Mouse (Mus musculus): Measurements from ENCODE around the gene Cdc42ep4. TPM values are rescaled to one million over a fixed set of nuclear protein-coding genes. Genes with fewer than 3 reads are reported as not detected.

The Cdc42ep4 gene
- polyA plus RNA-seq, 1 experiment = 75.3 TPM

DNA sequence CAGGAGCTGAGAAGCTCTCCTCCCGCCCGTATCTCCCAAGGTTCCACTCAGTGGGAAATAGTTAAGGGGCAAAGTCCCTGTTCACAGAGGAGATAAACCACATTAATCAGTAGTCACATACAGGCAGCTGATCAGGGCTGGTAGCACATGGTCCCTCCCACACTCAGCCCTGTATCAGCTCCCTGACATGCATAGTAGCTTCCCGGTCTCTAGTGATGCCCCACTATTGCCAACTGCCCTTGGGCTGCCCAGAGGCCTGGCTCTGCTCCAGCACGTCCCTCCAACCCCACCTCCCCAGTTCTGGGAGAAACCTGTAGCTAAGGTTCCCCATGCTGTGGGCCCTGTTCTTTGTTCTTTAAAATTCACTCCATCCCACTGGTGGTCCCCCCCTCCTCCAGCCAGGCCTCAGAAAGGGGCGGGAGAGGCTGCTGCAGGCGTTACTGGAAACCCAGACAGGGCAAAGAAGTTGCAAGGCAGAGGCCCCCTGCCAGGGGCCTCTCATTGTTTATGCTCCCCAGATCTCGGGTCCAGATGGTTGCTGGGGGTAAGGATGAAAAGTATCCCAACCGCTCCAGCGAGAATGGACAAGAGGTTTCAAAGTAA is 1.8 kb downstream of the Cdc42ep4 start:
- DNase-seq (ENCODE audit: low read depth) = no peak

- no peak for DNase-seq (ENCODE audit: low read depth)
Measured at GRCm38 (mm10) chr11:113748797-113749521, 2.7 kb downstream of the Cdc42ep4 start.

DNA sequence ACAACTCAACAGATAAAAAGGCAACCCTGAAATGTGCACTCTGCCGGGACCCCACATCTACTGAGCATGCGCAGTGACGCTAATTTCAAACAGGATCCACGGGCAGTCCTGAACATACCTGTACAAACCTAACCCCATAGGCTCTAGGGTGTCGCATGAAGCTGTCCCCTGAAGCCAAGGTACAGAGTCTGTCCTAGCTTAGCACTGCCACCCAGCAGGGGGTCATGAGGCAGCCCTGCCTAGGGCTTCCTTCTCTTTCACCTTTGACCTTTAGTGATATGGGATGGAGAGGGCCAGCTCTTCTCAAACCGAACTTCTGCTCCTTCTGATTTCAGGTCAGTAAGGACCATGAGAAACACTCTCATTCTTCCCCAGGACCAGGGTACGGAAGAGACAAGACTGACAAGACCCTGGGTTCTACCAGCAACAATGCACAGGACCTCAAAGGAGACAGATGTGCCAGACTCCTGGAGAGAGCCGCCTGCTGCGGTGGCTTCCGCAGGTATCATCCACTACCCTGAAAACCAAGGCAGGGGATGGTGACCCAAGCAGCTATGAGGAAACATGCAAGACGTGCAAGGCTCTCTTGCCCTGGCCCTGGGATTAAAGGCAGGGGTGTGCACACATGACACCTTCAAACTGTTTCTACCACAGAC is 3.8 kb downstream of the Cdc42ep4 start:
- no peak for DNase-seq (ENCODE audit: low read depth)

- DNase-seq (ENCODE audit: low read depth) = no peak
Measured at GRCm38 (mm10) chr11:113747056-113747455, 4.6 kb downstream of the Cdc42ep4 start.

- no peak for DNase-seq (ENCODE audit: low read depth)
Measured at GRCm38 (mm10) chr11:113745961-113746360, 5.7 kb downstream of the Cdc42ep4 start.

DNA sequence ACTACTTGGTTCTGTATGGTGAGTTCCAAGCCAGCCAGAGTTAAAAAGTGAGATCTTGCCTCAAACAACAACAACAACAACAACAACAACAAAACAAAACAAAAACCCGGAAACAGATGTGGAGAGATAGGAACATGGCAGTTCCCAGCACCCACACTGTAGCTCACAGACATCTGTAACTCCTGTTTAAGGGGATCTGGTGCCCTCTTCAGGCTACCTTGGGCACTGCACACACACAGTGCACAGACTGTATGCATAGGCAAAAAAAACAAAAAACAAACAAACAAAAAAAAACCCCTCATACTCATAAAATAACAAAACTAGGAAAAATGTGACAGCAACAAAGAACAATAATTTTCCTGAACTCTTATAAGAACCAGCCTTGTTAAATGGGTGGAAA is 8.7 kb downstream of the Cdc42ep4 start:
- no peak for DNase-seq (ENCODE audit: low read depth)

GRCm38 (mm10) chr11:113740100-113740499 is 11.6 kb downstream of the Cdc42ep4 start:
- DNase-seq (ENCODE audit: low read depth) = no peak

DNA sequence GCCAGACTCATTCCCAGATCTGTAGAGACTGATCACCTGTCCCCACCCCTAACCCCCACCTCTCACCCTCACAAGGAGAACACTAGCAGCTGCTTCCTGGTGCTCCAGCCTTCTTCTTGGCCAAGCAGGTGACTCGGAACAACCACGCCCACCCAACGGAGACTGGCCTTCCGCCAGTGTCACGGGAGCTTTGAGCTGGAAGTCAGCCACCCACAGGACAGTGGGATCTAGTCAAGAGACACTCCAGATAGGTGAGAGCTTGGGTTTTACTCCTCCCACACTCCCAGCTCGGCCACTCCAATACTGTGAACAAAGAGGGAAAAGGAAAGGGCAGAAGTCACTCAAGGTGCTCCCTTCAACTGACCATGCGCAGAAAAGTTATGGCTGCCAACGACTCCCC is 12.5 kb downstream of the Cdc42ep4 start:
- no peak for DNase-seq (ENCODE audit: low read depth)

DNA sequence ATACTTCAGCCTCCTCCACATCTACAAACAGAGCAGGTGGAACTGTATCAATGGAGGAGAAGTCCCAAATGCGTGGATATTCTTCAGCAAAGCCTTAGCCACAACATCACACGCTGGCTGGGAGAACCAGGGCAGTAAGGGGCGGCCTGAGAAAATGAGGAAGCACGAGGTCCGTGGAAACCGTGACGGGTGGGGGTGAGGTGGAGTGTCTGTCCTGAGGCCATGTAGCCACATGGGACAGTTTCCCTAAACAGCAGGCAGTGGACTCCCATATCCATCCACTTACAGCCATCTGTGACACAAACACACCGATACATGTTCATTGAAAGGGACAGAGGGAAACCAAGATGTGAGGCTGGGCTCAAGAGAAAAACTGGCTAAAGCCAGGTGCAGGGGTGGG is 13.8 kb downstream of the Cdc42ep4 start:
- no peak for DNase-seq (ENCODE audit: low read depth)

GRCm38 (mm10) chr11:113737553-113737854 is 14.2 kb downstream of the Cdc42ep4 start:
- DNase-seq (ENCODE audit: low read depth) = no peak

- DNase-seq (ENCODE audit: low read depth) = no peak
Measured at GRCm38 (mm10) chr11:113736848-113737552, 14.7 kb downstream of the Cdc42ep4 start.

GRCm38 (mm10) chr11:113735151-113735550 is 16.5 kb downstream of the Cdc42ep4 start:
- DNase-seq (ENCODE audit: low read depth) = no peak

- no peak for DNase-seq (ENCODE audit: low read depth)
Measured at GRCm38 (mm10) chr11:113733631-113734364, 17.9 kb downstream of the Cdc42ep4 start.

DNA sequence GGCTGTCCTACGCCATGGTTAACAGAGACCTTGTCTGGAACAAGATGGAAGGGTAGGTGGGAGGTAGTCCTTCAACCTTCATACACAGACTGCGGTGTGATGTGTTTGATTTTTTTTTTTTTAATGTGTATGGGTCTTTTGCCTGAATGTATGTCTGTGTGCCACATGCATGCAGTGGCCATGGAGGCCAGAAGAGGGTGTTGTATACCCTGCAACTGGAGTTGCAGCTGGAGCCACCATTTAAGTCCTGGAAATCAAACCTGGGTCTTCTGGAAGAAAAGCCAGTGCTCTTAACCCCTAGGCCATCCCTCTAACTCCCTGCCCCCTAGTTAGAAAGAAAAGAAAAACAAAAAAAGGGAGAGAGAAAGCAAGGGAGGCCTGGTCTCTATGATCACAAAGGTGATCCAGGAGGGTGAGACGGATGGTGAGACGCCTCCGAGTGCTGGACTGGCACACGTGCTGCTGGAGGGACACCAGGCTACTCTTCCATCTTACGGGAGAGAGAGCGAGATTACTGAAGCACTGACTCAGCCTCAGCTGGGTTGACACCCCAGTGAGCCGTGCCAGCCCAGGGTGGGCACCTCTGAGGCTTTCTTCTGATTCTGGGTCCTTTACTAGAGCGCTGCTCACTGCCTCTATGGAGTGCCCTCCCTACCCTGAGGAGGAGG is 19.6 kb downstream of the Cdc42ep4 start:
- DNase-seq (ENCODE audit: low read depth) = no peak

GRCm38 (mm10) chr11:113730879-113731278 is 20.8 kb downstream of the Cdc42ep4 start:
- DNase-seq (ENCODE audit: low read depth) = no peak

DNA sequence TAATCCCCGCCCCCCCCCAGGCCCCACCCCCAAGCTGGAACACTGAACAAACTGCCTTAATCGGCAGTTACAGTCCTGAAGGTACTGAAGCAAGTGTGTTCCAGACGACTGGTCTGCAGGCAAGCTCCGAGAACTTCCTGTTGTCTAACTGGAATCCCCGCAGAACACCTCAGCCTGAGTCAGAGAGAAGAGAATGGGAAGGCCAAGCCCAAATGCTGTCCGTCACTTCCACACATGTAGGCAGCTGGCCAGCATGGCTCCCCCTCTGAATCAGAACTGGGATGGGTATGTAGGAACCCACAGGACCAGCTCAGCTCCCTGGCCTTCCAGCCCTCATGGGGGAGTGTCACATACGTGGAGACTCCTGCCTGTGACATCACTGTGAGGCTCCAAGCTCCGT is 21.8 kb downstream of the Cdc42ep4 start:
- no peak for DNase-seq (ENCODE audit: low read depth)

DNA sequence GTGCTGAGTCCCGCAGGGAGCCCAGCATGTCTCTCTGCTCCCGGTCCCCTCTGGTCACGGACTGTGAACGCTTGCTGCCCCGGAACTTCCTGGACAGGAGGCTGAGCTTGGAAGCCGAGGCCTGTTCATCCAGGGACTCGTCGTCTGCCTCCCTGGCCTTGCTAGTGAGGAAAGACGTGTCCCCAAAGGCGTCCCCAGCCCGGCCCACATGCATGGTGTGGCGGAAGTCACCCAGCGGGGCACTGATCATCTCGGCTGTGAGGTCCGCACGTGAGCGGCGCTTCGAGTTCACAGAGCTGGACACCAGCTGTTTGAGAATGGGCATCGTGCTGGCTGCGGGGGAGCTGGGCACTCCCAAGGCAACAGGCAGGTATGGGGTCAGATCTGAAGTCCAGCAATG is 22.4 kb downstream of the Cdc42ep4 start:
- DNase-seq (ENCODE audit: low read depth) = no peak

GRCm38 (mm10) chr11:113727992-113728391 is 23.7 kb downstream of the Cdc42ep4 start:
- no peak for DNase-seq (ENCODE audit: low read depth)

- no peak for DNase-seq (ENCODE audit: low read depth)
Measured at GRCm38 (mm10) chr11:113726994-113727888, 24.4 kb downstream of the Cdc42ep4 start.
